Mouse (Mus musculus) layer of hippocampus, postnatal 36 days (tissue): ENCODE data around the gene Grk6. TPM values are rescaled to one million over a fixed set of nuclear protein-coding genes. Genes with fewer than 3 reads are reported as not detected.
"Not testable (repeated sequence)": the region's sequence is repeated elsewhere in the genome, so short reads cannot be mapped to it uniquely, and the experiment has no call there.

ENCODE experiments used
- DNase-seq, 2 experiments: peaks; one replicate each; pipeline ENCODE4 v3.0.0; 2022
- total RNA-seq, 2 experiments: library from RNA; stranded (reverse); gene quantifications; 2 replicates each; pipeline ENCODE4 v1.2.3; 2021

The Grk6 gene
- total RNA-seq, 2 experiments from 2014 or later = 67.7 to 71.1 TPM

DNA sequence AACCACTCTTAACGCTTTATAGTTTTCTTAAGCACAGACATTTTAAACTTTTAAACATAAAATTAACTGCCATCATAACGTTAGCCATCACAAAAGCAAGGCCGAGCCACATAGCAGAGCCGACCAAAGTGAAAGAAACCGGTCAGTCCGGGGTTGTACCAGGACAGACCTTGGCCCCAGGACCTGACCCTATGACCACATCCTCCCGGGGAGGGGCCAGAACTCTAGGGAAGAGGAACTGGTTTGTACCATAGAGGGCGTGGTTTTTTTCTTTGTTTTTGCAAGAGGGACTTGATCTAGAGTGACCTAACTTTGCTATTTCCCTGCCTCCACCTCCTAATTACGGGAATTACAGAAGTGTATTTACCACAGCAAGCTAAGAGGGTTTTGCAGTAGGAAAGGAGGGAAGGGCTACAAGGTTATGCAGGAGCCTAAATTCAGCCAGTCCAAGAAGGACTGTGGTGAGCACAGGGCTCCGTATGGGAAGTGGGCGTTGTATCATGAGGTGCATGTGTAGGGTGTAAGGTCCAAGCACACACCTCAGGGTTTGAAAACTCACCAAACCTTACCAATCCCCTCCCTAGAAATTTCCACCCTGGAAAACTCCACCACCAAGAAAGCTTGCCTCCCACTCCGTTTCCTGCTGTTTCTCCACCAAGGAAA, 15.5 kb upstream of the Grk6 start:
- no peak for DNase-seq

DNA sequence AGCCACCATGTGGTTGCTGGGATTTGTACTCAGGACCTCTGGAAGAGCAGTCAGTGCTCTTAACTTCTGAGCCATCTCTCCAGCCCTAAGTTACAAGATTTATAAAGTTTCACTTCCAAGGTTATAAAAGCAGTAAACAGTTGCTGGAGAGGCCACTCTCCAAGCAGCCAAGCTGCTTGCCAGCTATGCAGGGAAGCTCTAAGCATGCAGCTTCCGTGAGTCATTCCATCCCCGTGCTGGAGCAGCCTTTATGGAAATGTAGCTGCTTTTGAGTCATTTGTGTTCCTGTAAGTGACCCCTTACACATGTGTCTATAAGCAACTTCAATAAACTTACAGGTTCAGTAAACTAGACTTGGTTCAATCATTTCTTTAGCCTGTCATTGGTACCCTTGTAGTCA, 14.3 kb upstream of the Grk6 start:
- DNase-seq = no peak

DNA sequence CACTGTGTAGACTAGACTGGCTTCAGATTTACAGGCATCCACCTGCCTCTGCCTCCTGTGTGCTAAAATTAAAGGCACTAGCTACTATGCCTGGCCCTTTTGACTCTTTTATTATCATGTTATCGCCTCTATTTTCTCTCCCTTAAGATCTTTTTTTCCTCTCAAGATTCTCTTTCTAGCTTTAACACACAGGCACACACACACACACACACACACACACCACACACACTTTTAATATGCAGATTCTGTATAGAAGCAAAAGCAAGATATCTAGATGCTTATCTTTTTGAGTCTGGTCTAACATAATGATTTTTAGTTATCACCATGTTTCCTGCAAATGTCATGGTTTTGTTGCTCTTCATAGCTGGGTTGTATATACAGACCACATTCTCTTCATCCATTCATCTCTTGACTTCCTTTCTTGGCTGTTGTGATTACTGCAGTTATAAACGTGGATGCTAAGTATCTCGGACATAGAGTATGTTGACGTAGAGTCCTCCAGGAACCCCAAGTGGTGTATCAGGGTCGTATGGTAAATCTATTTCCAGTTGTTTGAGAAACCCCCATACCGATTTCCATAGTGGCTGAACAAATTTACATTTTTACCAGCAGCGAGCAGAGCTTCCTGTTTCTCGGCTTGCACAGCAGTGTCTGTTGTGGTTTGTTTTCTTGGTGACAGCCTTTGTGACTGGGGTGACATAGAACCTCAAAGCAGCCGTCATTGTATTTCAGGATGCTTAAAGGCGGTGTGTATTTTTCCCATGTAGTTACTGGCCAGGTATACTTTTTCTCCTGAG, 12.8 kb upstream of the Grk6 start:
- DNase-seq = no peak

DNA sequence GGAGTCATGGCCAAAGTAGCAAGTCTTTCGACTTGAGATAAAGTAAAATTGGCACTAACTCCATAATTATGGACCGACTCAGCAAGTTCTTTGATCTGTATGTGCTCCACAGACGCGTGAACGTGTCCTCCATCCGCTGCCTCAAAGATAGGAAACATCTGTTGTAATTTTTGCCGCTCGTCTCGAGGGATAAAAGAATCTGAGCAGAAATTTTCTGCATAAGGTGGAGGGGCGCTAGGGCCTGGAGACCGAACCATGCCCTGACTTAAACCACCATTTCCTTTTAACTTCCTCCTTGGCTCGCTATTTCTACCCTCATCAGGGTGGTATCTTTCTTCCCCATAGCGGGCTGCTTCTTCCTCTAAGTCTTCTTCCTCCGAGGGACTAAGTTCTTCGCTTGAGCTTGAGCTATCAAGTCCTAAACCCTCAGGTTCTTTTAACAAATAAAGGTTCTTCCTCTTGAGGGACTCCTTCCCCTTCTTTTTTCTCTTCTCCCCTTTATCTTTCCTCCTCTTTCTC, 7.7 kb upstream of the Grk6 start:
- DNase-seq = not testable (repeated sequence)

DNA sequence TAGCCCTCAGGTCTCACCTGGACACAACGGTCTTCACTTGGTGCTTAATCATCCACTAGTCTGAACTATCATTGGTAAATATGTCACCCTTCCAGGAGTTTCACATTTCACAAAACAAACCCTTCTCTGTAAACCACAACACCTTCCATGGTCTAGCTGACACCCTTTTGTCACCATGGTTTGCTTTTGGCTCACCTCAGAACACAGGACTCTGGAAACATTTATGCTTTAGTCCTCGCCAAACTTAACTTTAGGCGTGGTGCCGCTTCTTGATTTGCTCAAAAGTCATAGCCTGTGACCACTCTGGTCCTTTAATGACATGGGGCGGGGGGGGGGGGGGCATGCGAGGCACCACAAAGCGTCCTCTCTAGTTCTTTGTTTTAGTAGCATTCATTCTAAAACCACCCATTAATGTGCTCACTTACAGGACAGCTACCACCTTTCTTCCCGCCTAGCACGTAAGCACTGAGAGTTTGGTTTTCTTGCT, 1.0 kb upstream of the Grk6 start:
- DNase-seq = no peak

DNA sequence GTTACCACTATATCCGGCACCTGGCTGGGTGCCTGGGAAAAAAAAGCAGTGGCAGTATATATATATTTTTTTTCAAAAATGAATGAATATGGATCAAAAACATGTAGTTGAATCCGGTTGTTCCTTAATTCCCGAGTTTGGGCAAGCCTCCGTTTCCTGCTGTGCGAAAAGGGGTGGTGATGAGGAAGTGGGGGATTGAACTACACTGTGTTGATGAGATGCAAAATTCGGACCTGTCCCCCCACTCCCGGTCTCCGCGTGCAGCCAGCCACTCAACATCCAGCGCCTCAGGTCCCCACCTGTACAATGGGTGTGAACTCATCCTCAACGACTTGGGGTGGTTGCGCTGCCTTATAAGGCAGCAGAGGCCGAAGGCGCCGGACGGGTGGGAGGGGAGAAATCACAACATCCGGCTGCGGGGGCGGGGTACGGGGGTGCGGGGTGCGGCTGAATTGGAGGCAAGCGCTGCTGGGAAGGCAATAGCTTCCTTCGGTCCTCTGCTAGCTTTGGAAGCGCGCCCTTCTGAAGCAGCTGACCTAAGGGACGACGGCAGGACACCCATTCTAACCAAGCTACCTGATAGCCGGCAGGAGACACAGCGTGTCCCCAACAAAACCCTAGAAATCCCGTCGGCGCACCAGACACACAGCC, 461 bp upstream of the Grk6 start:
- DNase-seq = no peak

DNA sequence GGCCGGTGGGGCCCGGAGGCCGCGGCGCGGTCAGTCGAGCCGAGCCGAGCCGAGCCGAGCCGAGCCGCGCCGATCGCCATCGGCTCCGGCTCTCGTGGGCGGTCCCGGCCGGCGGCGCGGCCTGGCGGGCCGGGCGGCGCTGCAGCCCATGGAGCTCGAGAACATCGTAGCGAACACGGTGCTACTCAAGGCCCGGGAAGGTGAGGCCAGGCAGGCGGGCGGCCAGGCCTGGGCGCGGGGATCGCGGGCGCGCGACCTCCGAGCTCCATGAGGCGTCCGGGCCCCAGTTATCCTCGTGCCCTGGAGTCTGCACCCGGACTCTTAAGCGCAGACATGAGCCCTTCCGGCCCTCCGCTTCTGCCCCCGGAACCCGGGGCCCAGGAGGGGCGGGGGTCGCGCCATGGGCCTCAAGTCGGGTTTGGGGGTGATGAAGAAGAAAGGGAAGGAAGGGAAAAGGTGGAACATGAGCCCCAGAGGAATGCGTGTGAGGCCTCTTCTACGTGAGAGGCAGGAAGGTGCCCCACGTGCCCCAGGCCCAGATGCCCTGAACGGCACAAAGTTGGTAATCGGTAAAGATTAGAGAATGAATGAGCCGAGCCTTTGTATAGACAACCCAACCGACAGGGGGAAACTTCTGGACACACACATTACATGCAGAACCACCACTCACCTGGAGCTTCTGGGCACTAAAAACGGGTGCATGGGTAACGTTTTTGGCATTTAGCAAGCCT, 654 bp downstream of the Grk6 start:
- DNase-seq = no peak

DNA sequence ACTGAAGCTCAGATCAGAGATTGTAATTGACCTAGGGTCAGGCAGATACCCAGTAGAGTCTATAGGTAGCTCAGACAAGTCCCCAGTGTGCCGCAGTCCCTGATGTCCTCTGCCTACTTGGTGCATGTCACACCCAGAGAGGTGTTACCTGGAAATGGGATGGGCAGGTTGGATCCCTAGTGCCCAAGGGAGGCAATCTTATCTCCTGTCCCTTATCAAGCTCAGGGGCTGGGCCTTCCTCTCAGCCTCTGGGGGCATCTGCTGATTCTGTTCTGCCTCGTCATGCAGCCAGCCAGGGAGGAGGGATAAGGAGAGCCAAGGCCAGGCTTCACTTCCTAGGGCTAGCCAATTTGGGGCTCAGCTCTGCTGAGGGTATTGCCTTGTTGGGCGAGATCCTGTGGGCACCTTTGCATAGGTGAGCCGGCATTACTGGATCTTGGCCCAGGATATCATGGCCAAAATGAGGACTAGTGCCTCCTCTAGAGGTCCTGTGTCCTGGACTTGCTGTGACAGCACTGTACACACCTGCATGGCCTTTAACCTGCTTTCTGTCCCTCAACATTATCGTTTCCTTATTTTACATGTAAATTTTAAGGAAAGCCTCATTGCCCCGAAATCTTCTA, 1.7 kb downstream of the Grk6 start:
- no peak for DNase-seq

DNA sequence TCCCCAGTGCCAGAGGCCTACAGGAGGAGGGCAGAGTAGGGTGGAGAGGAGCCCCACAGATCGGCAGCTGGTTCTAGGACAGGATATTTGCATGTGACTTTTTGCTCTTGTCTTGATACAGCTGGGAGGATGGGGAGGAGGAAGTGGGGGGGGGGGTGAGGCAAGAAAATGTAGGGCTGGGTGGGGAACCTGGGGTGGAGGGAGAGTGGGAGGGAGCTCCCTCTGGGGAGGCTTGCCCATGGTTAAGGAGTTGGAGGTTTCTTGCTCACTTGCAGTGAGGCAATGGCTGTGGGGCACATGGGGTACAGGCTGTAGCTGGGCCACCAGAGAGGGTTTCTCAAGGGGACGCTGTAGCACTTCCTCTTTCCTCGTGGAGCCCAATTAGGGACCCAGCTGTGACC, 2.7 kb downstream of the Grk6 start:
- DNase-seq = no peak

DNA sequence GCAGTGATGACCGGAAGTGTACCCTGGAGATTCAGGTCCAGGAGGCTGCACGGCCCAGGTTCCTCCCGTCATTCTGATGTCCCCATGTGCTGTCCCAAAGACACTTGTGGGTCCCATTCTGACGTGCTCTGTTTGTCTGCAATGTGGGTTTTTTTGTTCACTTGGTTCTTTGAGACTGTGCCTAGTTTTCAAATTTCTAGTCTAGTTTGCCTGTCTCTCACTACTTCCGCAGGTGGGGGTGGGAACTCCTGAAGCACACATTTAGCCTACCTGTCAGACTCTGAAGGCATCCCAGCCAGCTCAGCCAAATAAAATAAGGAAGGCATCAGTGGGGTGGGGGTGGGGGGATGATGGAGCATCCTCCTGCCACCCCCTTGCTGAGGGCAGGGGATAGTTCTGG, 3.3 kb downstream of the Grk6 start:
- DNase-seq = no peak

DNA sequence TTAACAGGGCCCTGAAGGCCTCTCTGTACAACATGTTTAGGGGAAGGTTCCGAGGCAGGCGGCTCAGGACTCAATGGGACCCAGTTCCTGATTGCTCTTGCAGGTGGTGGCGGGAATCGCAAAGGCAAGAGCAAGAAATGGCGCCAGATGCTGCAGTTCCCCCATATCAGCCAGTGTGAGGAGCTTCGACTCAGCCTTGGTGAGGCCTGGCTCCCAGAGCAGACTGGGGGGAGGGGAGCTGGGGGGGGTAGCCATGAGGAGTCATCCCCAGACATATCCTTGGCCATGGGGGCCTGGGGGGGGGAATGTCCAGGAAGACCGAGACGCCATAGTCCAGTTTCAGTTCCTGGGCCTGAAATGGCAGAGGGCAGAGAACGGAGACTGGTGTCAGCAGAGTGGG, 4.3 kb downstream of the Grk6 start:
- no peak for DNase-seq

DNA sequence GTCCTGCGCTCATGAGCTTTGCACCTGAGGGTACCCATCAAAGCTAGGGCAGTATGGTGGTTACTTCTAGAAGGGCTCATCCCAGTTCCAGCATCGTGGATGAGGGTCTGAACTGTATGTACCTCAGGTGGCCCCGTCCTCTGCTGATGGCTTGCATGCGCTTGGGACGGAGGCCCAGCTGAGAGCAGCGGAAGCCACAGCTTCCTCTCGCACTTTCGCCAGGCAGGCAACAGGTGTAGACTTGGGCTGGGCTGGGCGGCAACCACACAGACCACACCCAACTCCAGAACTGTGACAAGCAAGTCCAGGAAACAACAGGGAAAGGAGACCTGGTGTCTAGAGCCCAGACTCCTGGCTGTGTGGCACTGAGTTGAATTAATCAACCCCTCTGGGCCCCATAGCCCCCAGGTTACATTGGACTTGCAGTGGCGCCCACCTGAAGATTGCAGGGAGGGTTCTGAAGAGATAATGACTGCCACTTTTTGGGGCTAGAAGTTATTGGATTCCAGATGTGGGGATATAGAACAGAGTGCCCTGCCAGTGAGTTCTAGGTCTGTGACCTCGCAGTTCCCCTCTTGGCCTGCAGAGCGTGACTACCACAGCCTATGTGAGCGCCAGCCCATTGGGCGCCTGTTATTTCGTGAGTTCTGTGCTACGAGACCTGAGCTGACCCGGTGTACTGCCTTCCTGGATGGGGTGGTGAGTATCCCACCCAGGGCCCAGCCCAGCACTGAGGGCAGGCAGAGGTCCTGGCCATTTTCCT, 5.0 kb downstream of the Grk6 start:
- no peak for DNase-seq

DNA sequence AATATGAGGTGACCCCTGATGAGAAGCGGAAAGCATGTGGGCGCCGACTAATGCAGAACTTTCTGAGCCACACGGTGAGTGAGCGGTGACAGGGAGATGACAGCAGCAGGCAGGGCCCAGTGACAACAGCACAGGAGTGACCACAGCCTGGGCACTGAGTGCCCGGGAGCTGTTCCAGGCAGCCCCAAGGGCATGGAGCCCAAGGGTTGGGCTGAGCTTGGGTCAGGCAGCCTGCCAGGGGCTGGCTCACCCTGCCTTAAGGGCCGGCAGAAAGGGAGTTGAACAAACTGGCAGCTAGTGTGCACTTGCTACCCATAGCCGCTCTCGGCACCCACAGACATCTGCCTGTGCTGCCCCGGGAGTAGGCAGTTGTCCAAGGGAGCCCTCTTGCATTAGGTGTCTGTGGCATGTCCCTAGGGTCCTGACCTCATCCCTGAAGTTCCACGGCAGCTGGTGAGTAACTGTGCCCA, 5.7 kb downstream of the Grk6 start:
- DNase-seq = peak; percentile 60 to 66

DNA sequence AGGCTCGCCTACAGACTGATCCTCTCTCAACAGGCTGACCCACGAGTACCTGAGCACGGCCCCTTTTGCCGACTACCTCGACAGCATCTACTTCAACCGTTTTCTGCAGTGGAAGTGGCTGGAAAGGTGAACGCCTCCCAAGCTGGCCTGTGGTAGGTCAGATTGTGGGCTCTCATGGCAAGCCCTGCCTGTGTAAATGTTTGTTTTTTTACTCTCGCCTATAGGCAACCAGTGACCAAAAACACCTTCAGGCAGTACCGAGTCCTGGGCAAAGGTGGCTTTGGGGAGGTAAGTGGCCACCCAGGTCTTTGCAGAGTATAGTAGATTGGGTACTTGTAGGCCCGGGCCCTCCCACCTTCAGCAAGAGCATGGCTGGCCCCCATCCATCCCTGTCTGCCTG, 6.4 kb downstream of the Grk6 start:
- no peak for DNase-seq

DNA sequence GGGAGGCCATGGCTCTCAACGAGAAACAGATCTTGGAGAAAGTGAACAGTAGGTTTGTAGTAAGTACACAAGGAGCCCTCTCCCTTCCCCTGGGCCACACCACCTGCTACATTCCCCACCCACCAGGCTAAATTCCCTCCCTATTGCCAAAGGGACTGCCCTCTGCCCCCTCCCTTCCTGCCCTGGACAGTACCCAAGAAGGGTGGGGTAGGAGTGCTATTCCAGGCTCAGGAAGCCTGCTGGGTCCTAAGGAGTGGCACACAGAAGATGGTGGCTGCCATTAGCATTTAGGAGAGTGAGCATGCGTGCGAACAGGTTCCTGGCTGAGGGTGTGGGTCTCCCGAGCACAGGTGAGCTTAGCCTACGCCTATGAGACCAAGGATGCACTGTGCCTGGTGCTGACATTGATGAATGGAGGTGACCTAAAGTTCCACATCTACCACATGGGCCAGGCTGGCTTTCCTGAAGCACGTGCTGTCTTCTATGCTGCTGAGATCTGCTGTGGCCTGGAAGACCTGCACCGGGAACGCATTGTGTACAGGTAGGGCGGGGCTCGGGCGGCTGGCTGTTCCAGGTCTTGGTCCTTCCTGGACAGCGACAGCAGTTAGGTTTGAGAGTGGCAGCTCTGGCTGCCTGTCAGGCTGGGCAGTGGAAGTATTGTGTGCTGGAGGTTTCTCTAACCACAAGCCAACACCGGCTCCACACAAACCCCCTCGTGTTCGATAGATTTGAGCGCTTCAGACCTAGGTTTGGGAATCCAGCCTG, 7.1 kb downstream of the Grk6 start:
- DNase-seq = no peak

DNA sequence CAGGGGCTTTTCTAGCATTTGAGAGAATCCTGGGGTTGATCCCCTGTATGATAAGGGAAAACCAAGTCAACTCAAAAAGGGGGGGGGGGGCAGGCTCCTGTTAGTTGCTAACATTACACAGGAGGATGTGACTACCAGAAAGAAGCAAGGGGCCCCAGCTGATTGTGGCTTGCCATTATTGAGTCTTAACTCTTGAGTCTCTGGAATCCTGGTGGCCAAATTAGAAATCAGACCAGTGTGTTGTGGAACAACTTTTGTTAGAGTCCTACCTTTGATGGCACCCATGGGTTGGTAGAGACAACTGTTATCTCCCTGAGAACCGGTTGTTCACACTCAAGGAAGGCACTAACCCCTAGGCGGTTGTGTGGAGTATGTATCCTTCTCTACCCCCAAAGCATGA, 18.1 kb downstream of the Grk6 start:
- no peak for DNase-seq

DNA sequence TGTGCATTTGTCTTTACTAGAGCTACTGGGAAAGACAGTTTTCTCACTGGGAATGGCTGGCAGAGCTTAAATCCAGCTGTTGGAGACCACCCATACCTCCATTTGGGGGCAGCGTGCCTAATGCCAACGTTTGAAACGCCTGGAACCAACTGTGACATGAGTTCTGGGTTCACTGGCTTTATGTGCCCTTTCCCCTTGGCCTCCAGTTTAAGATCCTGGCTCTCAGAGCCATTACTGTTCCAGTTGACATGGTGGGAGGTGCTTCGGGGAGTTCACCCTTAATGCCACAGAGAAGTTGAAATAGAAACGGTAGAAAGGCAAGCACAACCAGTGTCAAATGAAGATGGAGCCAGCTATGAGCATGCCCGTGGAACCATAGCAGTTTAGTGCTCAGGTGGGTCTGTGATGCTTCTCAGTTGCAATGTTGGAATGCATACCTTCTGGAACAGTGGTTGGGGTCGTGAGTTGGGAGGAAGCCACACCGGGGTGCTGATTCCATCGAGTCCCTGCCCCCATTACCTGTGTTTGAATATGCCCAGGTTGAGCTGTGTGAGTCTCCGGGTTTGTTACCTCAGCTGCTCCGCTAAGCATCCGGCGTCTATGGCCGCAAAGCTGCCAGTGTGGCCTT, 18.6 kb downstream of the Grk6 start:
- no peak for DNase-seq

DNA sequence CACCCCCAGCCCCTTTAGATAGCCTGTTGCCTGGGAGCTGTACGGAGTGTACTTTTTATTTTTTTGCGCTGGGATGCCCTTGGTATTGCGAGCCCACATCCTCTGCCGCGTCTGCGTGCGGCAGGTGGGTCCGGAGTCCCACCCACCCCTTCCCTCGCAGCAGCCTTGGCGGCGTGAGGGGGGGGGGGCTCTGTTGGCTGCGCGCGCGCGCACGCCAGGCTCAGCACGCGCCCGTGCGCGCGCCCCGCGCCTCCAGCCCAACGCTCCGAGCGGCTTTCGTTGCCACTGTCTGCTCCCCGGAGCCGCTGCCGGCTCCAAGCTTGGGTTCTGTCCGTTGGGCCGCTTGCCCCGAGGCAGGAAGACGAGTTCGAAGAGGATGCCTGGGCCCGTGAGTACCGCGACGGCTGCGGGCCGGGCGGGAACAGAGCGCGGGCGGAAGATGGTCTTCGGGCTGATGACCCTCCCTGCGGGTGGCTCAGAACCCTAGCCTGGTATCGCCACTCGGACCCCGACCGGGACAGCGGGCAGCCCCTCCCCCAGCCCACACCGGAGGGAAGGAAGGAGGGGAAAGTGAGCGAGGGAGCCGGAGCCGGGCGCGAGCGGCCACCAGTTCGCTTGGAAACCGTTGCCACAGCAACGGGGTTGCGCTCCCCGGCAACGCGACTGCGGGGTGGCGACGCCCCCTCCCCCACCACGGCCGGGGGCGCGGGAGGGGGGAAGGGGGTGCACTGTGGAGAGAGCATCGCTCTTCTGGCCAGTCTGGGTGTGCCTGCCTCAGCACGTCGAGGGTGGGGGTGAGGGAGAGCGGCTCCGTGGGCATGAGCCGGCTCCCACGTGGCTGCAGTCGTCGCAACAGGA, 19.4 kb downstream of the Grk6 start, which contains the start of gene Prr7:
TSS of gene Prr7 (plus strand) at position 241 of the 858 bp plus-strand sequence.
- DNase-seq = peak; percentile 75 to 81

DNA sequence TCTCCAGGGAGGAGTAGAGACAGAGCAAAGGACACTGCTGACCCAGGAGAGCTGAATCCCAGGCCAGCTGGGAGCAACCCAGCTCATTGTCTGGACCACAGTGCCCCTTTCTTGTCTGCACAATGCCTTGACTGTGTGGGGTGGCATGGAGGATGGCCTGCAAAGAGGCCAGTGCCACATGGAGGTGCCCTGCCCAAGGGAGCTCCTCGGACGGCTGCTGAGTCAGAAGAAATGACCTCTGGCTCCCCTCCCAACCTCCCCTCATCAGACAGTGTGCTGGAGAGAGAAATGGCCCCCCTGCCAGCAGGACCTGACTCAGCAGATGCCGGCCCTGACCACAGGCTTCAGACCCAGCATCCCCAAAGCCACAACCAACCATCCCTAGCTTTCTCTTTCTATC, 20.3 kb downstream of the Grk6 start:
- DNase-seq = peak in 1 of 2 experiments; percentile 45
